Mouse (Mus musculus) bone marrow, adult 2 months (tissue): Measurements from ENCODE around the gene Cep72.

Source experiments
- CTCF ChIP-seq: fragments of 200-500 bp; IDR thresholded peaks from 2 replicates; pipeline ENCODE4 v1.5.1; 2011; ENCODE audit warnings: low read length, control low read depth; ENCODE audit not compliant: control insufficient read depth, insufficient read depth
- POLR2A ChIP-seq: fragments of 200-500 bp; IDR thresholded peaks from 2 replicates; pipeline ENCODE4 v1.6.1; 2011; ENCODE audit warnings: low read depth, mild to moderate bottlenecking, control low read depth, low read length, borderline replicate concordance; ENCODE audit not compliant: control insufficient read depth

DNA sequence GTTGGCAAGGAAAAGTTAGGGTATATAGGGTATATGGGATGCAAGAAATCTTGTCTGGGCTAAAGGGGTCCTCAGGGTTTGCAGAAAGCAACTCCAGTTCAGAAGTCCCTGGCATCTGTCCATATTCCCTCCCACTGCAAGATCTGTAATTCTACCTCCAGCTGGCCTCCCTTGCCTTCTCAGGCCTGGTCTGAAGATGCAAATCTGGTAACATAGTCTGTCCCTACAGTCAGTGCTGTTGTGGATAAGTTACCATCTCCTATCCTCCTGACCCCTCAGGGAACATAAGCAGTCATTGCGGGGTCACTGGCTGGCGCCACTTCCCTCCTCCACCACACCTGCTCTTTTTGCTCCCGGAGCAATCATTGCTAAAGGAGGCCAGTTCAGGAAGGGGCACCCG, 46.2 kb downstream of the Cep72 start:
- no peak for TF ChIP-seq CTCF
- TF ChIP-seq POLR2A, result no peak
